ENCODE assay signal across 7 mouse cellular contexts in the genomic region with DNA sequence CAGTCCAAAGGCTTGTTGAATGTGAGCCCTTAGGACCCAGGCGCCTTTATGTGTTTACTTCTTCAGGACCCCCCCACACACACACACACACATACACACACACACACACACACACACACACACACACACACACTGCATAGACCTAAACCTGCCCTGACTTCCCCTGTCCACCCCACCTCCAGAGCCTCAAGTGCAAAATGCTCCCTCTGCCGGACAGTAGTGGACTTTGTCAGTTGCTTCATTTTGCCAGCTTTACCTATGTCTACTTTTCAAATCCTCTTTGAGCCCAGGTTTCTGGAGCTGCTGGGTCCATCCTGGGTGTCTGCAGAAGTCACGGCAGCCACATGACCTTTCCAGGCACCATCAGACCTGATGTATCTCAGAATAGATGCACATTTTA. TPM values are rescaled to one million over a fixed set of nuclear protein-coding genes. Genes with fewer than 3 reads are reported as not detected.
A peak's percentile ranks its signal among the peaks of the same experiment; 100 is the strongest.
DNase-seq lines count a peak whose midpoint lies in the region; ATAC-seq and TF ChIP-seq lines count a peak whose summit lies in the region.

No protein-coding gene starts in this region.

- peaks cover 1 to 23% of the 10 kb centered on the region in 2 experiments for H3K4me1 ChIP-seq in ES-E14 (ENCODE audit: control insufficient read depth in 2 of 2, insufficient read depth in 2 of 2, low read length in 2 of 2, poor library complexity in 1 of 2)
- peaks cover 4% of the 10 kb centered on the region for H3K4me1 ChIP-seq in bone marrow, adult 2 months (ENCODE audit: control insufficient read depth, insufficient read depth, low read length)
- H3K4me1 ChIP-seq in embryonic facial prominence, embryonic 14.5 days (ENCODE audit: control insufficient read depth, insufficient read depth, low read length): peaks cover 28% of the 10 kb centered on the region
- H3K4me1 ChIP-seq in hindbrain, embryonic 13.5 days (replicated peaks): peaks cover 52% of the 10 kb centered on the region
- peaks cover 32% of the 10 kb centered on the region for H3K4me1 ChIP-seq in limb, embryonic 14.5 days (ENCODE audit: control insufficient read depth, insufficient read depth, low read length)
- peaks cover 14% of the 10 kb centered on the region for H3K4me1 ChIP-seq in midbrain, embryonic 14.5 days (ENCODE audit: control insufficient read depth, insufficient read depth, low read length)

- H3K4me3 ChIP-seq in ES-E14 (ENCODE audit: insufficient read depth in 1 of 2, low read depth in 1 of 2, low read length in 2 of 2, poor library complexity in 1 of 2, severe bottlenecking in 1 of 2): peak overlapping the region; percentile 63 to 93; a peak in 2 of 4 replicates
- peak overlapping the region; percentile 13 for H3K4me3 ChIP-seq in bone marrow, adult 2 months (replicated peaks; ENCODE audit: control insufficient read depth, low read depth, low read length)
- H3K4me3 ChIP-seq in embryonic facial prominence, embryonic 14.5 days (ENCODE audit: low read depth, low read length): peak overlapping the region; percentile 78
- peak overlapping the region; percentile 62 for H3K4me3 ChIP-seq in hindbrain, embryonic 13.5 days
- peak overlapping the region; percentile 85 for H3K4me3 ChIP-seq in limb, embryonic 14.5 days (replicated peaks; ENCODE audit: low read length)
- H3K4me3 ChIP-seq in midbrain, embryonic 14.5 days (replicated peaks; ENCODE audit: low read depth, low read length): peak overlapping the region; percentile 60

- 13% methylated on average over 3 of the region's 3 CpGs for WGBS in bone marrow, adult 2 months
- WGBS in embryonic facial prominence, embryonic 14.5 days: 20% methylated on average over 3 of the region's 3 CpGs
- WGBS in hindbrain, embryonic 13.5 days: 12% methylated on average over 3 of the region's 3 CpGs
- WGBS in limb, embryonic 14.5 days: 13% methylated on average over 3 of the region's 3 CpGs
- 22% methylated on average over 3 of the region's 3 CpGs for WGBS in midbrain, embryonic 14.5 days

- TF ChIP-seq CTCF in bone marrow, adult 2 months (IDR thresholded peaks at IDR 0.05; ENCODE audit: control insufficient read depth, insufficient read depth, low read length): peak; percentile 85

- peak overlapping the region; percentile 68 for H3K4me2 ChIP-seq in embryonic facial prominence, embryonic 14.5 days (ENCODE audit: low read depth, low read length)
- H3K4me2 ChIP-seq in hindbrain, embryonic 13.5 days: peak overlapping the region; percentile 73
- peak overlapping the region; percentile 67 for H3K4me2 ChIP-seq in limb, embryonic 14.5 days (replicated peaks; ENCODE audit: low read depth, low read length, severe bottlenecking)
- H3K4me2 ChIP-seq in midbrain, embryonic 14.5 days (ENCODE audit: low read length): peak overlapping the region; percentile 83

- no peaks in the 10 kb centered on the region for H3K27me3 ChIP-seq in embryonic facial prominence, embryonic 14.5 days (replicated peaks; ENCODE audit: control insufficient read depth, insufficient read depth, low read length)
- H3K27me3 ChIP-seq in hindbrain, embryonic 13.5 days: no peaks in the 10 kb centered on the region
- no peaks in the 10 kb centered on the region for H3K27me3 ChIP-seq in limb, embryonic 14.5 days (ENCODE audit: control insufficient read depth, insufficient read depth, low read length)
- no peaks in the 10 kb centered on the region for H3K27me3 ChIP-seq in midbrain, embryonic 14.5 days (ENCODE audit: control insufficient read depth, insufficient read depth, low read length)
- H3K27me3 ChIP-seq in splenic B cell, adult 2 months (ENCODE audit: control insufficient read depth, insufficient read depth, low read length, poor library complexity, severe bottlenecking): no peaks in the 10 kb centered on the region

- no peak overlapping the region for H3K9ac ChIP-seq in ES-E14 (ENCODE audit: insufficient read depth, low read depth, low read length, poor library complexity, severe bottlenecking)
- peak overlapping the region; percentile 81 for H3K9ac ChIP-seq in embryonic facial prominence, embryonic 14.5 days (ENCODE audit: low read depth, low read length)
- H3K9ac ChIP-seq in hindbrain, embryonic 13.5 days: peak overlapping the region; percentile 86
- H3K9ac ChIP-seq in limb, embryonic 14.5 days (ENCODE audit: low read depth, low read length, severe bottlenecking): peak overlapping the region; percentile 71
- peak overlapping the region; percentile 73 for H3K9ac ChIP-seq in midbrain, embryonic 14.5 days (replicated peaks; ENCODE audit: low read length)

- no peak overlapping the region for H3K27ac ChIP-seq in ES-E14 (ENCODE audit: insufficient read depth, low read depth, low read length, poor library complexity, severe bottlenecking)
- H3K27ac ChIP-seq in bone marrow, adult 2 months (ENCODE audit: control insufficient read depth, insufficient read depth, low read depth, low read length, poor library complexity): no peak overlapping the region
- H3K27ac ChIP-seq in embryonic facial prominence, embryonic 14.5 days (replicated peaks; ENCODE audit: low read depth, low read length): peak overlapping the region; percentile 77; the same call in 1 of the 2 replicates
- H3K27ac ChIP-seq in hindbrain, embryonic 13.5 days: peak overlapping the region; percentile 88
- peak overlapping the region; percentile 67; the same call in 1 of the 2 replicates for H3K27ac ChIP-seq in limb, embryonic 14.5 days (replicated peaks; ENCODE audit: low read depth, low read length)
- peak overlapping the region; percentile 79; the same call in 1 of the 2 replicates for H3K27ac ChIP-seq in midbrain, embryonic 14.5 days (replicated peaks; ENCODE audit: low read depth, low read length)

- no peak for DNase-seq in ES-E14 (ENCODE audit: low read depth, low spot score)
- peak; percentile 78 for DNase-seq in embryonic facial prominence, embryonic 14.5 days (ENCODE audit: low spot score)
- peak; percentile 59 for DNase-seq in limb, embryonic 14.5 days (ENCODE audit: low spot score)
- peak; percentile 83 for DNase-seq in midbrain, embryonic 14.5 days
- peak; percentile 90 for DNase-seq in splenic B cell, adult 2 months (ENCODE audit: low read depth, low spot score)

- no peak for TF ChIP-seq POLR2A in bone marrow, adult 2 months (IDR thresholded peaks at IDR 0.05; ENCODE audit: borderline replicate concordance, control insufficient read depth, low read depth, low read length)
- no peak for TF ChIP-seq POLR2A in limb, embryonic 14.5 days (IDR thresholded peaks at IDR 0.05; ENCODE audit: borderline replicate concordance, extremely low read depth, insufficient read depth, insufficient read length)

- in situ Hi-C loops in ES-E14 (cut with MboI; ENCODE audit: low sequenced_read_pairs in 2 of 2, unreplicated experiment in 2 of 2): no loop called here

- H3K9me3 ChIP-seq in ES-E14 (ENCODE audit: control insufficient read depth, insufficient read depth, low read depth, low read length): no peaks in the 10 kb centered on the region
- H3K9me3 ChIP-seq in embryonic facial prominence, embryonic 14.5 days (ENCODE audit: control insufficient read depth, low read length): no peaks in the 10 kb centered on the region
- H3K9me3 ChIP-seq in hindbrain, embryonic 13.5 days: no peaks in the 10 kb centered on the region
- no peaks in the 10 kb centered on the region for H3K9me3 ChIP-seq in limb, embryonic 14.5 days (ENCODE audit: control insufficient read depth, low read length)
- H3K9me3 ChIP-seq in midbrain, embryonic 14.5 days (ENCODE audit: control insufficient read depth, low read length): no peaks in the 10 kb centered on the region

- peaks cover 14% of the 10 kb centered on the region; the same call in 1 of the 2 replicates for H3K36me3 ChIP-seq in ES-E14 (ENCODE audit: control insufficient read depth, insufficient read depth, low read length, poor library complexity, severe bottlenecking)
- peaks cover 21% of the 10 kb centered on the region for H3K36me3 ChIP-seq in embryonic facial prominence, embryonic 14.5 days (ENCODE audit: control insufficient read depth, insufficient read depth, low read length)
- H3K36me3 ChIP-seq in hindbrain, embryonic 13.5 days: peaks cover 21% of the 10 kb centered on the region
- peaks cover 24% of the 10 kb centered on the region for H3K36me3 ChIP-seq in limb, embryonic 14.5 days (ENCODE audit: control insufficient read depth, insufficient read depth, low read length)
- peaks cover 18% of the 10 kb centered on the region for H3K36me3 ChIP-seq in midbrain, embryonic 14.5 days (ENCODE audit: control insufficient read depth, insufficient read depth, low read length)
- peaks cover 11% of the 10 kb centered on the region for H3K36me3 ChIP-seq in splenic B cell, adult 2 months (ENCODE audit: control insufficient read depth, insufficient read depth, low read length, poor library complexity, severe bottlenecking)

- ATAC-seq in embryonic facial prominence, embryonic 14.5 days (ENCODE audit: low read depth): no peak
- no peak for ATAC-seq in hindbrain, embryonic 13.5 days (ENCODE audit: low FRiP score)
- no peak for ATAC-seq in limb, embryonic 14.5 days (ENCODE audit: low FRiP score, low read depth)
- ATAC-seq in midbrain, embryonic 14.5 days (ENCODE audit: low FRiP score, low TSS enrichment): 0 out of 2 replicates have a peak, but pooled peaks have one; percentile 24

RNA-seq across cellular contexts. Expression of a gene that starts 2.2 kb away (rescaled TPM):
- total RNA-seq in ES-E14 (2012; rRNA removed): 32.1 and 40.0 TPM in 2 replicates
- polyA plus RNA-seq in bone marrow, adult 2 months (2011; ENCODE audit: insufficient read depth, insufficient read length, low replicate concordance, missing spikeins): 178 and 354 TPM in 2 replicates
- polyA plus RNA-seq in embryonic facial prominence, embryonic 14.5 days (2014; fragmentation: Nextera tagmentation; extraction: Ambion mirVana): 86.7 and 89.3 TPM in 2 replicates
- 56.0 and 56.4 TPM in 2 replicates for polyA plus RNA-seq in hindbrain, embryonic 13.5 days (2015; fragmentation: Nextera tagmentation; extraction: Ambion mirVana)
- 256 and 337 TPM in 2 replicates for polyA plus RNA-seq in limb, embryonic 14.5 days (2012; rRNA removed)
- polyA plus RNA-seq in limb, embryonic 14.5 days (2014; fragmentation: Nextera tagmentation; extraction: Ambion mirVana): 109 and 116 TPM in 2 replicates
- 44.7 and 51.0 TPM in 2 replicates for polyA plus RNA-seq in midbrain, embryonic 14.5 days (2014; fragmentation: Nextera tagmentation; extraction: Ambion mirVana)

RNA-seq across cellular contexts. Expression of a gene that starts 7.8 kb away (rescaled TPM):
- 1.3 and 1.5 TPM in 2 replicates for total RNA-seq in ES-E14 (2012; rRNA removed)
- polyA plus RNA-seq in bone marrow, adult 2 months (2011; ENCODE audit: insufficient read depth, insufficient read length, low replicate concordance, missing spikeins): 82.1 and 126 TPM in 2 replicates
- polyA plus RNA-seq in embryonic facial prominence, embryonic 14.5 days (2014; fragmentation: Nextera tagmentation; extraction: Ambion mirVana): 0.35 and 0.60 TPM in 2 replicates
- 0.35 and 0.38 TPM in 2 replicates for polyA plus RNA-seq in hindbrain, embryonic 13.5 days (2015; fragmentation: Nextera tagmentation; extraction: Ambion mirVana)
- polyA plus RNA-seq in limb, embryonic 14.5 days (2012; rRNA removed): 0.84 and 1.4 TPM in 2 replicates
- polyA plus RNA-seq in limb, embryonic 14.5 days (2014; fragmentation: Nextera tagmentation; extraction: Ambion mirVana): 0.26 and 0.37 TPM in 2 replicates
- polyA plus RNA-seq in midbrain, embryonic 14.5 days (2014; fragmentation: Nextera tagmentation; extraction: Ambion mirVana): 0.28 TPM in 1 of 2 replicates, not detected in the other

RNA-seq across cellular contexts. Expression of a gene that starts 20.8 kb away (rescaled TPM):
- 2,686 and 2,786 TPM in 2 replicates for total RNA-seq in ES-E14 (2012; rRNA removed)
- 866 and 1,228 TPM in 2 replicates for polyA plus RNA-seq in bone marrow, adult 2 months (2011; ENCODE audit: insufficient read depth, insufficient read length, low replicate concordance, missing spikeins)
- polyA plus RNA-seq in embryonic facial prominence, embryonic 14.5 days (2014; fragmentation: Nextera tagmentation; extraction: Ambion mirVana): 3,017 and 3,062 TPM in 2 replicates
- polyA plus RNA-seq in hindbrain, embryonic 13.5 days (2015; fragmentation: Nextera tagmentation; extraction: Ambion mirVana): 1,307 and 1,338 TPM in 2 replicates
- 1,054 and 1,323 TPM in 2 replicates for polyA plus RNA-seq in limb, embryonic 14.5 days (2012; rRNA removed)
- 3,510 and 3,666 TPM in 2 replicates for polyA plus RNA-seq in limb, embryonic 14.5 days (2014; fragmentation: Nextera tagmentation; extraction: Ambion mirVana)
- 1,428 and 1,598 TPM in 2 replicates for polyA plus RNA-seq in midbrain, embryonic 14.5 days (2014; fragmentation: Nextera tagmentation; extraction: Ambion mirVana)

RNA-seq across cellular contexts. Expression of a gene that starts 35.1 kb away (rescaled TPM):
- total RNA-seq in ES-E14 (2012; rRNA removed): 0.53 and 0.54 TPM in 2 replicates
- not detected in 2 replicates for polyA plus RNA-seq in bone marrow, adult 2 months (2011; ENCODE audit: insufficient read depth, insufficient read length, low replicate concordance, missing spikeins)
- not detected in 2 replicates for polyA plus RNA-seq in embryonic facial prominence, embryonic 14.5 days (2014; fragmentation: Nextera tagmentation; extraction: Ambion mirVana)
- 0.19 and 0.26 TPM in 2 replicates for polyA plus RNA-seq in hindbrain, embryonic 13.5 days (2015; fragmentation: Nextera tagmentation; extraction: Ambion mirVana)
- 0.04 TPM in 1 of 2 replicates, not detected in the other for polyA plus RNA-seq in limb, embryonic 14.5 days (2012; rRNA removed)
- 0.19 TPM in 1 of 2 replicates, not detected in the other for polyA plus RNA-seq in limb, embryonic 14.5 days (2014; fragmentation: Nextera tagmentation; extraction: Ambion mirVana)
- polyA plus RNA-seq in midbrain, embryonic 14.5 days (2014; fragmentation: Nextera tagmentation; extraction: Ambion mirVana): not detected in 2 replicates

RNA-seq across cellular contexts. Expression of a gene that starts 35.2 kb away (rescaled TPM):
- 0.18 TPM in 1 of 2 replicates, not detected in the other for total RNA-seq in ES-E14 (2012; rRNA removed)
- not detected in 2 replicates for polyA plus RNA-seq in bone marrow, adult 2 months (2011; ENCODE audit: insufficient read depth, insufficient read length, low replicate concordance, missing spikeins)
- polyA plus RNA-seq in embryonic facial prominence, embryonic 14.5 days (2014; fragmentation: Nextera tagmentation; extraction: Ambion mirVana): not detected in 2 replicates
- not detected in 2 replicates for polyA plus RNA-seq in hindbrain, embryonic 13.5 days (2015; fragmentation: Nextera tagmentation; extraction: Ambion mirVana)
- not detected in 2 replicates for polyA plus RNA-seq in limb, embryonic 14.5 days (2012; rRNA removed)
- not detected in 2 replicates for polyA plus RNA-seq in limb, embryonic 14.5 days (2014; fragmentation: Nextera tagmentation; extraction: Ambion mirVana)
- polyA plus RNA-seq in midbrain, embryonic 14.5 days (2014; fragmentation: Nextera tagmentation; extraction: Ambion mirVana): not detected in 2 replicates

Comparison
In these comparisons a context has a peak if more than half of its experiments do, and no peak if none do; other contexts are left out.
1. H3K27ac ChIP-seq: peak in embryonic facial prominence, embryonic 14.5 days (single experiment), hindbrain, embryonic 13.5 days (single experiment), limb, embryonic 14.5 days (single experiment) and midbrain, embryonic 14.5 days (single experiment); none in ES-E14 (single experiment) and bone marrow, adult 2 months (single experiment).
2. H3K4me3 ChIP-seq: peak in every context shown above with its lines; median percentile 85 in limb, embryonic 14.5 days; 78 in ES-E14; 78 in embryonic facial prominence, embryonic 14.5 days; 62 in hindbrain, embryonic 13.5 days; 60 in midbrain, embryonic 14.5 days; 13 in bone marrow, adult 2 months.
3. RNA of a gene that starts 7.8 kb away (polyA plus RNA-seq): 82.1 to 126 TPM in bone marrow, adult 2 months; 0.26 to 1.4 TPM in limb, embryonic 14.5 days, 0.35 to 0.38 TPM in hindbrain, embryonic 13.5 days, 0.35 to 0.60 TPM in embryonic facial prominence, embryonic 14.5 days and 0.28 TPM in midbrain, embryonic 14.5 days; every median in the first group is over 10 times any median in the second.
4. Peak in every context shown above with its lines, with median percentiles within 50 percentile points of each other: H3K4me2 ChIP-seq.